Mouse (Mus musculus) left cerebral cortex, adult 11 months (tissue): ENCODE data around the gene Cntrl.
A peak's percentile ranks its signal among the peaks of the same experiment; 100 is the strongest.

ENCODE experiments used
- DNase-seq: peaks from one replicate; pipeline ENCODE4 v3.0.0; 2022; ENCODE audit warnings: low spot score

Cntrl gene

GRCm38 (mm10) chr2:35124716-35125115 is 15.4 kb downstream of the Cntrl start:
- no peak for DNase-seq

GRCm38 (mm10) chr2:35131491-35131890 is 22.2 kb downstream of the Cntrl start:
- DNase-seq = no peak

- DNase-seq = peak; percentile 93
Observed at GRCm38 (mm10) chr2:35131991-35132661, 22.8 kb downstream of the Cntrl start.

DNA sequence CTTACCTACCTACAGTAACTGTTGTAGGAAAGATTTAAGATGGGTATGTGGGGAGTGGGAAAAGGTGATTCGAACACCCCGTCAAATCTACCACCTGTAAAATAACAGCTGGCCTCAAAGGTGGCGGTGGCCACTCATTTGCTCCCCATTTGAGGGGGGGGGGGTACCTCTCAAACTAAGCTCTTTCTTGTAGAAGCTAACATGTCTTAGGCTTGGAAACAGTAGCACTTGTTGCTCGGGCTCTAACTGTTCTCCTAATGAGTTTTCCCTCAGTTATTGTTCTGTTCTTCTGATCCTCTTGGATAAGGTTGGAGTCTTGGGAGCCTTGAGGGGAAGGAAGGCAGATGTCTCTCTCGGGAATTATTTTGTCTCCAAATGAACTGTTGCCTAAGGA is 23.4 kb downstream of the Cntrl start:
- no peak for DNase-seq

DNA sequence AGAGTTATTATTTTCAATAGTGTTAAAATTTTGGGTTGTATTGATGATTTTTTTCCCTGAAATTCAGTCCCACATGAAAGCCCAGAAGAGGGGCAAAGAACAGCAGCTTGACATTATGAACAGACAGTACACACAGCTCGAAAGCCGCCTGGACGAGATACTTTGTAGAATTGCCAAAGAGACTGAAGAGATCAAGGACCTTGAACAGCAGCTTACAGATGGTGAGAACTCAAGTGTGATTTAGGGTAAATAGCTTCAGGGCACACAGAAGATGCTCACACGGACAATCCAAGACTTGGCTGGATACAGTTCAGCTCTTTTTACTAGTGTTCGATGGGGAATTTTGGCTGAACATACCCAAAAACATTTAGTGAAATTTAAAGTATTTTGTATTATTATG is 24.6 kb downstream of the Cntrl start:
- no peak for DNase-seq

- no peak for DNase-seq
Observed at GRCm38 (mm10) chr2:35138576-35138975, 29.3 kb downstream of the Cntrl start.

GRCm38 (mm10) chr2:35141673-35142072 is 32.4 kb downstream of the Cntrl start:
- DNase-seq = no peak

GRCm38 (mm10) chr2:35148806-35149205 is 39.5 kb downstream of the Cntrl start:
- no peak for DNase-seq

- DNase-seq = no peak
Observed at GRCm38 (mm10) chr2:35151303-35151882, 42.1 kb downstream of the Cntrl start.

- DNase-seq = no peak
Observed at GRCm38 (mm10) chr2:35153179-35153578, 43.9 kb downstream of the Cntrl start.

DNA sequence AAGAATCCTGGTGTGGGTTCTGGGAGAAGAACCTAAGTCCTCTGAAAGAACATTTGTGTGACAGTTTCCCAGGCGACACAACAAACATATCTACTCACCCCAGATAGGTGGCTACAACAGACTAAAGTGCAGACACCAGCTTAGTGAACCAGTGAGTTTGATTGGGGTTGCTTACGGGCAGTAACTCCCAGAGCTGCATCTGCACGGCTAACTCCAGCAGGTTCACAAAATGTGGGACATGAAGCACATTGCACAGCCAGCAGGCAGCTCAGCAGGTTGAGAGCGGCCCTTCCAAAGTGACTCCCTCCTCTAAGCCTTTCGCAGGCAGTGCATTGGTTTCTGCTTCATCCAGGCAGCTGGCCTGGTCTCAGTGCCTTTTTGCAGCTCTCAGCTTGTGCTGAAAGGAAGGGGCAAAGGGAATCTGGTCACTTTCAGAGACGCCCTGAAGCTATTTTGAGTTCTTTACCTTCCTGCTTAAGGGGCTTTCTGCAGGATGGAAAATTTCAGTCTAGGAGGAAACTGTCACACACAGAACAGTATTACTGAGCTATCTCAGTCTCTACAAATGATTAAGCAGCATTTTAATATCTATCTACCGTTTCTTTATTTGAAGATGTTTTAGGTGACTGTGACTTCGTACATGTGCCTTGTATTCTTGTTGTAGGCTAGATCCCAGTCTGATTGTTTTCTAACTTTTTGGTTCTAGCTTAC is 44.7 kb downstream of the Cntrl start:
- DNase-seq = no peak

DNA sequence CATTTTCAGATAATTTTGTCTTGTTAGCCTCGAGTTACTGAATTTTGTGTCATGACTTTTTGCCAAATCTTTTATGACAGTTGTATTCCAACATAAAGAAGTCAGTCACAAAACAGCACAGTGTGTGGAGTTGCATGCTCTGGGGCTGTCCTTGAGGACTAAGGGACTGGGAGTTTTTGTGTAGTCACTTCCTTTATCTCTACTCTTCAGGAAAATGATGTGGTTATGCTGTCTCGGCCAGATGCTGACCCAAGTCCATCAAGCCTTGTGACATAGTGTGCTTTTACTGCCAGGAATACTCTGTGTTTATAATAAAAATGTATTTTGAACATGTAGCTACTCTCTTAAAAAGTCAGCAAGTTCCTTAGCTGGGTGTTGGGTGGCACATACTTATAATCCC is 47.7 kb downstream of the Cntrl start:
- no peak for DNase-seq

- no peak for DNase-seq
Observed at GRCm38 (mm10) chr2:35157836-35158235, 48.5 kb downstream of the Cntrl start.

GRCm38 (mm10) chr2:35158358-35158757 is 49.1 kb downstream of the Cntrl start:
- DNase-seq = no peak

DNA sequence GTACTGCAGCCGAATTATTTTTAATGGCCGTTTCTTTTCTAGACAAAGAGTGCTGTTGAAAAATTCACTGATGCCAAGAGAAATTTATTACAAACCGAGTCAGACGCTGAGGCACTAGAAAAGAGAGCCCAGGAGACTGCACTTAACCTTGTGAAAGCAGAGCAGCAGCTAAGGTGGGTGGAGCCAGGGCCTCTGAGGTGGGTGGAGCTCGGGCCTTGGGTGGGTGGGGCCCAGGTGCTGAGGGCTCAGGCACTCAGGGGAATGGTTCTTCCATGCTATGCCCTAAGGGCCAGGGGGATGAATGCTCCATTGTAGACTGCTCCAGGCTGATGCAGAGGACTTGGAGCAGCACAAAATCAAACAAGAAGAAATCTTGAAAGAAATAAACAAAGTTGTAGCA is 50.9 kb downstream of the Cntrl start:
- no peak for DNase-seq

GRCm38 (mm10) chr2:35161846-35162488 is 52.7 kb downstream of the Cntrl start:
- no peak for DNase-seq

DNA sequence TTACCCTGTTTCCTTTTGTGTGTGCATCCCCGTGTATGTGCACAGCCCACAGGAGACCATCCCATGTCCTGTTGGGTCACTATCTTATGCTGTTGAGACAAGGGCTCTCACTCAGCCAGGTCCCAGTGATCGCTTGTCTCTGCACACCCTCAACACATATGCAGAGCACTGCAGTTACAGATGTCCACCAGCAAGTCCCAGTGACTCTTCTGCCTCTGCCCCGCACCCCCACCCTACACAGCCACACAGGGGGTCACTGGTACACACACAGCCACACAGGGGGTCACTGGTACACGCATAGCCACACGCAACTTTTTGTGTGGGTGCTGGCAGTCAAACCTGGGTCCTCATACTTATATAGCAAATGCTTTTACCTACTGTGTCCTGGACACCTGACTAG is 54.1 kb downstream of the Cntrl start:
- no peak for DNase-seq

- no peak for DNase-seq
Observed at GRCm38 (mm10) chr2:35165416-35165815, 56.1 kb downstream of the Cntrl start.

- no peak for DNase-seq
Observed at GRCm38 (mm10) chr2:35166816-35167215, 57.5 kb downstream of the Cntrl start.

DNA sequence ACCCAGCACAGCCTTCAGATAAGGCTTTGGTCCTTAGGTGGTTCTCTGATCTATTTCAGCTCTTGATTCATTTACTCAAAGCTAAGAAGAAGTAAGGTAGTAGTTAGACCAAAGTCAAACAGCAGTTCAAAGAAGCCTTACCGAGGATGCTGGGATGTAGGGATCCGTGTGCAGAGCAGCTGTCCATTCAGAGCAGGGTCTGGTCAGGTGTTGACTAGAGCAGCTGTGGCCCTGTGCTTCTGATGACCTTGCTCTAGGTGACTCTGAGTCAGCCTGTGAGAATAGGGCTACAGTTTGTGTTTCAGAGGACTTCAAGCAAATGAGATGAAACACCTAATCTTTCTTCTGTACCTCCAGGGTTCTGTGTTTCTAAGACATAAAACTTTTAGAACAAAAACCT is 60.2 kb downstream of the Cntrl start:
- DNase-seq = no peak

DNA sequence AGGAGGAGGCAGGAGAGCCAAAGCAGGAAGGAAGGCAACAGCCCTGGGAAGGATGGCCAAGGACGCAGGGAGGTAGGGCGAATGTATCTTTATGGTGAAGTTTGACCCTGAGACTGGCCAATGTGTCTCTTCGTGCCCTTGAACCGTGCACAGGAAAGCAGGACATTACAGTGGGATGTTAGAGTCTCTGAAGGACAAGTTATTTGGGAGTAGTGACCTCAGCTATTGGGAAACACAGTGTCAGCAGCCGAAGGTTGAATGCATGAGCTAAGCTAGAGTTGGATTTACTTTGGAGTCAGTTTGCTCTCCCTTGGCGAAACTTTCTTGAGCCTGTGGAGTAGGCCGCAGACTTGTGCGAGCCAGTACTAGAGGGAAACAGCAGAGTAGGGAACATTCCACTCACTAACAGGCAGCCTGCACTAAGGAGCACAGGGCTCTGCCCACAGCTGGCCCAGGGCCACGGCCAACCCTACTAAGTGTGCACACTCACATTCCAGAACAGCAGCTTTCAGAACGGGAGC is 62.1 kb downstream of the Cntrl start:
- no peak for DNase-seq

- no peak for DNase-seq
Observed at GRCm38 (mm10) chr2:35172246-35172645, 63.0 kb downstream of the Cntrl start.

GRCm38 (mm10) chr2:35173666-35174065 is 64.4 kb downstream of the Cntrl start:
- no peak for DNase-seq
